Mouse (Mus musculus) neural tube, embryonic 14.5 days (tissue): ENCODE data around the gene Tnr. TPM values are rescaled to one million over a fixed set of nuclear protein-coding genes. Genes with fewer than 3 reads are reported as not detected.

Experiments
- ATAC-seq: fragments of 200-750 bp; cut with Nextera tagmentation; 2 replicates; pipeline ENCODE4 v1.8.0; 2017; ENCODE audit warnings: low read depth, mild to moderate bottlenecking, moderate TSS enrichment, moderate library complexity
- H3K27ac ChIP-seq: fragments of 300-500 bp; sonication (generic); 2 replicates; pipeline ENCODE4 v1.5.1; 2014; ENCODE audit warnings: low read depth, mild to moderate bottlenecking, control low read depth, low read length, moderate library complexity, mixed read lengths
- H3K27me3 ChIP-seq: fragments of 300-500 bp; sonication (generic); 2 replicates; pipeline ENCODE4 v1.6.1; 2014; ENCODE audit warnings: low read length; ENCODE audit not compliant: control insufficient read depth, insufficient read depth
- H3K36me3 ChIP-seq: fragments of 300-500 bp; sonication (generic); 2 replicates; pipeline ENCODE4 v1.6.1; 2014; ENCODE audit warnings: low read length, mixed read lengths; ENCODE audit not compliant: control insufficient read depth, insufficient read depth
- H3K4me1 ChIP-seq: fragments of 300-500 bp; sonication (generic); 2 replicates; pipeline ENCODE4 v1.6.1; 2014; ENCODE audit warnings: low read length; ENCODE audit not compliant: control insufficient read depth, insufficient read depth
- H3K4me2 ChIP-seq: fragments of 300-500 bp; sonication (generic); 2 replicates; pipeline ENCODE4 v1.6.1; 2014; ENCODE audit warnings: mild to moderate bottlenecking, low read depth, low read length, control low read depth
- H3K4me3 ChIP-seq: fragments of 300-500 bp; sonication (generic); 2 replicates; pipeline ENCODE4 v1.5.1; 2014; ENCODE audit warnings: low read depth, low read length, control low read depth, mixed read lengths
- H3K9ac ChIP-seq: fragments of 300-500 bp; sonication (generic); replicated peaks from 2 replicates; pipeline ENCODE4 v1.6.1; 2014; ENCODE audit warnings: low read depth, mild to moderate bottlenecking, control low read depth, low read length, mixed read lengths
- H3K9me3 ChIP-seq: fragments of 300-500 bp; sonication (generic); 2 replicates; pipeline ENCODE4 v1.6.1; 2016; ENCODE audit warnings: low read length; ENCODE audit not compliant: control insufficient read depth
- WGBS: fragments of 180-500 bp; shearing (Covaris S2); extraction: QIAGEN DNeasy Blood & Tissue Kit; methylation state at CpG from one replicate; pipeline ENCODE4 v1.1.7; 2014; 5-methylcytosine and 5-hydroxymethylcytosine counted together
- polyA plus RNA-seq: library from polyadenylated mRNA; unstranded; fragments of >200 nt; fragmentation: Nextera tagmentation; extraction: Ambion mirVana; gene quantifications from 2 replicates; pipeline ENCODE4 v1.2.1, GENCODE M21; 2014

Gene Tnr
- polyA plus RNA-seq, 1 experiment from 2014 or later = 6.6 TPM

DNA sequence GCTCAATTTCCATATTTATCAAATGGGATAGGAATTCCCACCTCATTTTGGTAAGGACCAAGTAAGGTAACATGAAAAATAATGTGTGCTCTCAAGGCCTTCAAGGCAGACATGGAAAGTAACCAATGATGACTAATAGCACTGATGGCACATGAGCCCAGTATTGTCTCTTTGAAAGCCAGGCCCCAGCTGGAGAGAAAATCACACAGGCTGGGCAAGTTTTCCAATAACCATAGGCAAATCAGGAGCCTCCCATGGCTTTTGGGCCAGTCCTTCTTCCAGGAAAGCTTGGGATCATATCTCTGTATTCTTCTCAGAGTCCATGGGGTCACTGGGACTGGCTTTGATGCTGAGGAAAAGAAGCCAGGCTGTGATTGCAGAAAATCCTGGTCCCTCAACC lies 280.1 kb downstream of the Tnr start:
- ATAC-seq = no peak
- Histone ChIP-seq H3K4me1 (no peaks in the 10 kb centered on the region), H3K9ac (no peak overlapping the region), H3K4me2 (no peak overlapping the region), H3K27me3 (no peaks in the 10 kb centered on the region), H3K36me3 (no peaks in the 10 kb centered on the region), H3K27ac (no peak overlapping the region), H3K9me3 (no peaks in the 10 kb centered on the region), H3K4me3 (no peak overlapping the region)

DNA sequence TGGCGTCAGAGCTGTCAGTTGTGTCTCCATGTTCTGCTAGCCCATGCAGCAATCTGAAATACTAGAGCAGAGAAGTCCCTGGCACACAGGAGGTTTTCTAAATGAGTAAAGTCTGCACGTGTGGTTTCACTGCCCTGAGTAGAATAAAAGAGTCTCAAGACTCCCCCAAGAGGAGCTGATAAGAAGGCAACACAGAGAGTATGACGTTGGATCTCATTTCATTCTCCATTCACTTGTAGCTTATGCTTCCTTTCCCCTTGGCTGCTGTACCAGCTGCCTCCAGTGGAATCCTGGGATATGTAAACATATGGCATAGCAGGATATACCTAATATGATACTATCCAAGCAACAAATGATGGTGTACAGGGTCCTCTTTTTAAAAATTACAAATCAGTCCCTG lies 285.9 kb downstream of the Tnr start:
- ATAC-seq = no peak
- H3K9me3 ChIP-seq = no peaks in the 10 kb centered on the region
- 58% methylated on average over 3 of the region's 3 CpGs for WGBS

DNA sequence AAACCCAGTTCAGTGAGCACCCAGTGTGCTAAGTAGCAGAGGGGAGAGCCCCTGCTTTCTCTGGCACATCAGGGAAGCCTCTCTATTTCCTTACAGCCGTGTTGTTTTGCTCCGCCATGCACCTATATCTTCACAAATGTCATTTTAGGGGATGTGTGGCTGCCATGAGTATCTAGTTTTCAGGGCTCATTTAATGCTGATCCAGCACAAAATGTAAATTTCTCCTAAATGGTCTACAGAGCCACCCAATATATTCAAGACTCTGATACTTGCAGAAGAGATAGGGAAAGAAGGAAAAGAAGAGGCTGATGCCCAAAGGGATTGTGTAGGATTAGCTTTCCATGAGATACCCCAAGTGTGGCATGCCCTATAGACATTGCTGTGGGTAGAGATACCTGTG lies 288.2 kb downstream of the Tnr start:
- Histone ChIP-seq H3K36me3 (no peaks in the 10 kb centered on the region), H3K4me1 (peaks cover 5% of the 10 kb centered on the region; the same call in 1 of the 2 replicates), H3K9ac (no peak overlapping the region), H3K9me3 (no peaks in the 10 kb centered on the region), H3K27ac (no peak overlapping the region), H3K4me2 (no peak overlapping the region), H3K27me3 (no peaks in the 10 kb centered on the region), H3K4me3 (no peak overlapping the region)
- WGBS = 85% methylated on average over 2 of the region's 2 CpGs
- no peak for ATAC-seq

More for the DNA sequence above, 285.9 kb downstream of the Tnr start:
- no peak overlapping the region for H3K4me3 ChIP-seq
- no peaks in the 10 kb centered on the region for H3K27me3 ChIP-seq
- H3K9ac ChIP-seq = no peak overlapping the region
- H3K4me2 ChIP-seq = no peak overlapping the region
- H3K36me3 ChIP-seq = no peaks in the 10 kb centered on the region
- no peak overlapping the region for H3K27ac ChIP-seq
- 0 out of 2 replicates have a peak, but pooled peaks cover 4% of the 10 kb centered on the region for H3K4me1 ChIP-seq

DNA sequence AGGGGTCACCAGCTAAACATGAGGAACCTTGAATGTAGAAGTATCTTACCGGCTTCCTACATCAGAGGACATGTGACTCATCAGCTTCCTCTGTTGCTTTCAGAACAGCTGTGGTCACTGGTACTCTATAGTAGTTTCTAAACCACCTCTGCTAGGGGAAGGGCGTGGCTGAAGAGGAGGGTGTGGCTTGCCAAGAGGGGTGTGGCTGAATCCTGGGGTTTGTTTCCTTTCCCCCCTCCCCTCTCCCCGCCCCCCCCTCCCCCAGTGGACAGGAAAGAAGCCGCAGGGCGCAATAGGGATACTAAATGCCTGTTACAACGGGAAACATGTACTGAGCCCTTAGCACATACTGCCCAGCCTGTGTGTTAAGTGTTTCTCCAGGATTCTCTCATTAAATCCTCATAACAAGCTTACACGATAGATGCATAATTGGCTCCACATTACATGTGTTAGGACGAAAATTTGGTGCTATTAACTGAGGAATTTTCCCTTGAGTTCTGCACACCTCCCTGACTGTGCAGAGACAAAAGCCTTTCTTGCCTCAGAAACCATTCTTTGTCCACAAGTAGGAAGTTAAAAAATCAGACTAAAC lies 289.3 kb downstream of the Tnr start:
- H3K27ac ChIP-seq = no peak overlapping the region
- H3K36me3 ChIP-seq = no peaks in the 10 kb centered on the region
- no peak overlapping the region for H3K4me3 ChIP-seq
- no peak for ATAC-seq
- 0 out of 2 replicates have a peak overlapping the region, but pooled peaks have one; percentile 4 for H3K4me2 ChIP-seq
- H3K9ac ChIP-seq = no peak overlapping the region
- no peaks in the 10 kb centered on the region for H3K27me3 ChIP-seq
- WGBS = 6% methylated on average over 7 of the region's 8 CpGs
- peaks cover 7% of the 10 kb centered on the region; the same call in 1 of the 2 replicates for H3K4me1 ChIP-seq
- H3K9me3 ChIP-seq = no peaks in the 10 kb centered on the region

DNA sequence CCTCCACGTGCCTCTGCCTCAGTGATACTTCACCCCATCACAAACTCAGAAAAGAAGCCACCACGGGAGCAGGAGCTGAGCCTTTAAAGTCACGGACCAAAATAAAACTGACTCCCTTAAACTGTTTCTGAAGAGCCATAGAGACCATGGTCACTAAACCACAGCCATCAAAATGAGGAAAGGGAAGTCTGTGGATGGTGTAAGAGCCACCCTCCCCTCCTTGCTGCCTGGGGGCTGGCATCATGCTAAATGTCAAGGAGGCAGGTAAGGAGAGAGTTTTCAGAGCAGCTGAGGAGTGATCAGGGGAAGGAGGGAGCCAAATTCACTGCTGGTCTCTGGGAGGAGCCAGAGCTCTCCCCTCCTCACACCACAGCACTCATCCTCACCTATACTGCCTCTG lies 290.8 kb downstream of the Tnr start:
- no peak overlapping the region for H3K9ac ChIP-seq
- WGBS = 59% methylated on average over 3 of the region's 3 CpGs
- no peaks in the 10 kb centered on the region for H3K36me3 ChIP-seq
- H3K4me1 ChIP-seq = peaks cover 7% of the 10 kb centered on the region; the same call in 1 of the 2 replicates
- H3K27me3 ChIP-seq = no peaks in the 10 kb centered on the region
- no peak overlapping the region for H3K4me2 ChIP-seq
- H3K4me3 ChIP-seq = no peak overlapping the region
- no peak for ATAC-seq
- H3K9me3 ChIP-seq = no peaks in the 10 kb centered on the region
- H3K27ac ChIP-seq = no peak overlapping the region

DNA sequence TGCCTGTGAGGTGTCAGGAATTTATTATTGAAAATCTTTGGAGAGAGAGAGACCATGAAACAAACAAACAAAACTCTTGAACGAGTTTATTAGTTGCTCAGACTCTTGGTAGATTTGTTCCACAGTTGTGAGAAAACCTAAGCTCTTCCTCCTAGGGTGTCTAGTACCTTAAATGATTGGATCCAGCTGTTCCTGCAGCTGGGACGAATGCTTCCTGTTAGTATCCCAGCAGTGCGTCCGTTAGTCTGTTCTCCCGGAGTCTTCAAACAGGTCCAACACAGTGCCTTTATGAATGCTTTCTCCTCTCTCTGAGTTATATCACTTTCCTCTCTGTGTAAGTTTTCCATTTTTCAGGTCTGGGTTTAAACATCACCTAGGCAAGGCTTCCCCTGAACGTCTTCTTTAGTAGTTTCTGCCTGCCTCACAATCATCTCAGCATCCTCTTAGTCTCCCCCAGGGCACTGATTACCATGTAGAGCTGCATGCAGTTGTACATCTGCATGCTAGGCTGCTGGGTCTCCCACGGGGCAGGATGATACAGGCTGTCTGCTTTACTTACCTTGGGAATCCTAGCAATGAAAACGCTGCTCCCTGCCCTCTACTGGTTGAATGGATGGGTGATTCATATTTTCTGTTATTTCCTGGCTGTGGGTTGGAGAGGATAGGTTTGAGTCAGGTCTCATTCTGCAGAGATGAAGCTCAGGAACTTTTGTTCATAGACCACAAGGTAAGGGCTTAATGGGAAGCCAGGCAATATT lies 293.2 kb downstream of the Tnr start:
- Histone ChIP-seq H3K4me3 (no peak overlapping the region), H3K9me3 (no peaks in the 10 kb centered on the region), H3K27me3 (no peaks in the 10 kb centered on the region), H3K27ac (no peak overlapping the region), H3K4me1 (peaks cover 7% of the 10 kb centered on the region; the same call in 1 of the 2 replicates), H3K9ac (no peak overlapping the region), H3K36me3 (no peaks in the 10 kb centered on the region), H3K4me2 (no peak overlapping the region)
- WGBS = 49% methylated on average over 8 of the region's 8 CpGs
- ATAC-seq = no peak

DNA sequence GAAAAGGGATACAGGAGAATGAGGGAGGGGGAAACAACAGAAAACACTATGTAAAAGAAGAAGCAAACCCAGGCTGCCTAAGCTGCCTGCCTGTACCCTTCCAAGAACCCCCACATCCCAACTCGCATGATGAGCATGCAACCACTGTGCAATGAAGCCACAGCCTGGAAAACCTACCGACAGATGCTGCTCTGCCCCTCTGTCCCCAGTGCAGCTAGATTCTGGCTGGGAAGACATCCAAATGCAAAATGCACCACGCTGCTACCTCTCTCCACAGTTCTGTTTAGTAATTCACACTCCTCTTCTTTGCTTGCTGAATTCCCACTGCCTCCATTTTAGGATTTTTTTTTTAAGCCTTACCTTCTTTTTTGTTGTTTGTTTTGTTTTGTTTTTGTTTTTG lies 295.9 kb downstream of the Tnr start:
- 32% methylated on average over 3 of the region's 3 CpGs for WGBS
- 0 out of 2 replicates have a peak, but pooled peaks have one; percentile 51 for ATAC-seq
- peaks cover 3% of the 10 kb centered on the region; the same call in 1 of the 2 replicates for H3K4me1 ChIP-seq
- no peaks in the 10 kb centered on the region for H3K9me3 ChIP-seq
- no peaks in the 10 kb centered on the region for H3K27me3 ChIP-seq
- no peak overlapping the region for H3K4me2 ChIP-seq
- H3K9ac ChIP-seq = no peak overlapping the region
- H3K36me3 ChIP-seq = no peaks in the 10 kb centered on the region
- no peak overlapping the region for H3K27ac ChIP-seq
- H3K4me3 ChIP-seq = no peak overlapping the region

DNA sequence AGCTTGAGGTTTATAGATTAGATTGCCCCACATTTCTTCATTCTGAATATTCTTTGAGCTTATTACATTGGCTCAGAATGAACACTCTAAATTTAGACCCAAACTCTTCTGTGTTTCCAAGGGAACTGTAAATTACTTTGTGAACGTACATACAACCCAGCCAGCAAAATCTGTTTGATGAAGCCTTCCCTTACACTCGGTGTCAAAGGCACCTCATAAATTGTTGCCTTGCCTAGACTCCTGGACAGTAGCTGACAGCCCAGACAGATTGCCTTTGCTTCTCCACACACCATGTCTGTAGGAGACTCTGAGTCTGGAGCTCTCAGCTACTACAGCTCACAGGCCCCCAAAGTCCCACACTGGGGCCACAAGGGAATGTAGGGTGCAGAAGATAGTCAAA lies 298.8 kb downstream of the Tnr start:
- ATAC-seq = no peak
- 53% methylated on average over 2 of the region's 2 CpGs for WGBS

DNA sequence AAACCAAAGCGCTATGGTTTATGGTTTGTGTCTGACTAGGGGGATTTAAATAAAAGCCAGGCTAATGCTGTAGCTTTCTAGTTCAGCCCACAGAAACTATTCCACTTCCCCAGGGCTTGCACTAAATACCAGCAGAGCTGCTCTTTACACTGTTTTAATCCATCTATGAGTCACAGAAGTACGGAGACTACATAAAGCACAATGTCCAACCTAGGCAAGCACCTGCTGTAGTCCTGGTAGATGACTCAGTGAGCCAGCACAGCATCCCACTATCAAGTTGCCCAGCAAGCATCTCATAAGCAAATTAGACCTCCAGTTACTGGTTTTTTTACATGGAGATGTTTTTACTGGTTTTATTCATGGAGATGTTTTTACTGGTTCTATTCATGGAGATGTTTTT lies 305.0 kb downstream of the Tnr start:
- H3K4me3 ChIP-seq = no peak overlapping the region
- WGBS = 87% methylated on average over 2 of the region's 2 CpGs
- H3K9me3 ChIP-seq = no peaks in the 10 kb centered on the region
- no peak overlapping the region for H3K4me2 ChIP-seq
- H3K36me3 ChIP-seq = no peaks in the 10 kb centered on the region
- ATAC-seq = no peak
- no peaks in the 10 kb centered on the region for H3K4me1 ChIP-seq
- no peaks in the 10 kb centered on the region for H3K27me3 ChIP-seq
- no peak overlapping the region for H3K9ac ChIP-seq
- no peak overlapping the region for H3K27ac ChIP-seq

More for the DNA sequence above, 298.8 kb downstream of the Tnr start:
- Histone ChIP-seq H3K9ac (no peak overlapping the region), H3K9me3 (no peaks in the 10 kb centered on the region), H3K4me2 (no peak overlapping the region), H3K27ac (no peak overlapping the region), H3K4me1 (no peaks in the 10 kb centered on the region), H3K27me3 (no peaks in the 10 kb centered on the region), H3K4me3 (no peak overlapping the region), H3K36me3 (no peaks in the 10 kb centered on the region)
